Mouse (Mus musculus) WW6 (cell line): ENCODE results near the gene Abcc4.
"Not testable (repeated sequence)": the region's sequence is repeated elsewhere in the genome, so short reads cannot be mapped to it uniquely, and the experiment has no call there.

ENCODE experiments used
- DNase-seq: peaks from one replicate; pipeline ENCODE4 v3.0.0-alpha.2; 2013; ENCODE audit warnings: low read depth, low spot score

Gene Abcc4

GRCm38 (mm10) chr14:118678279-118678985 lies 27.6 kb downstream of the Abcc4 start:
- DNase-seq: no peak

GRCm38 (mm10) chr14:118676308-118676994 lies 29.6 kb downstream of the Abcc4 start:
- no peak for DNase-seq

DNA sequence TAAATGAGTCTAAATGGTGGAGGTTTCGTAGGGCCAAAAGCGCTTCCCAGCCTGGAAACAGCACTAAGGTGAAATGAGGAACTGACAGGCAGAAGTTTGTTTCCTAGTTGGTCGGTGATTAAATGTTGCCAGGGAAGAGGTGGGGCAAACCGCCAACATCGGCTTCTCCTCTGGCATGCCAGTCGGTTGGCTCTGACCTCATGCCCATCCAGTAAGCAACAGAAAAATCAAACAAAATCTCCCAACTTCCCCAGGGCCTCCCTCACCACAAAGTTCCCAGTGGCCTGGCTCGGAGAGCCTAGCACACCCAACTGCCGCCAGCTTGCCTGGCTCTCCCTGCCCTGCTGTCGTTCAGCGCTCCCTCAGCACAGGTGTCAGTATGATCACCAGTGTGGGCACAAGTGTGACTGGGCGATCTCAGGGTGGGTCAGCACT lies 31.3 kb downstream of the Abcc4 start:
- no peak for DNase-seq

DNA sequence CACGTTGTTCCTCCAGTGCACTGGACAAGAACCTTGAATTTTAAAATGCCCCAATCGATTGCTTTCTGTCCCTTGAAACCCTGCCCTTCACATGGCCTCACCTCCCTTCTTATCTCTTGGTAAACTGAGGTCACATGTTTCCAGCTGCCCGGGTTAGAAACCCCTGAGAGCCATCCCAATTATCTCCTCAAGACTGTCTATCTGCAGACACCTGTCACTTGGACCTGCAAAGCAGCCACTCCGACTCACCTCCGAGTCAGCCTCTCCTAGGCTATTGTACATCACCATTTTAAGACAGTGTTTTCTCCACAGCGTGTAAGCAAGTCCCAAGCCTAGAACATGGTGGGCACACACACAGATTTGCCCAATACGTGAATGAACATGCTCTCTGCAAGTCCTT lies 31.8 kb downstream of the Abcc4 start:
- no peak for DNase-seq

DNA sequence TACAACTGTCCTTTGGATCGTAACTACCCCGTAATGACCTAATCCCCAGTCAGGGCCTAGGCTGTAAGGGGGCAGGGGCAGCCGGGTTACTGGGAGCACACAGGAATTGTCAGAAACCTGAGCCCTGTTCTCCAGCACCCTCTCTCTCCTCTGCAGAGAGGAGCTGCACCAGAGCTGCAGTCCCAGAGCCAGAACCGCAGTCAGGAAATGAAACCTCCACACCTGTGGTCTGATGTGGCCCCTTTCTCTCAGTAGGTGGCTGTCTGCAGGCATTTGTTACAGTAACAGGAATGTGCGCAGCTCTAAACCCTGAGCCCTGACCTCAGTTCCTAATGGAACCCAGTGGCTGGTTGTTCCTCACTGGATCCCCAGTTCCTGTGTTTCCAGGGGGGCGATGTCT lies 32.5 kb downstream of the Abcc4 start:
- DNase-seq: no peak

GRCm38 (mm10) chr14:118672931-118673330 lies 33.1 kb downstream of the Abcc4 start:
- DNase-seq: not testable (repeated sequence)

- DNase-seq: no peak
These were observed 38.5 kb downstream of the Abcc4 start for GRCm38 (mm10) chr14:118667499-118667898.

DNA sequence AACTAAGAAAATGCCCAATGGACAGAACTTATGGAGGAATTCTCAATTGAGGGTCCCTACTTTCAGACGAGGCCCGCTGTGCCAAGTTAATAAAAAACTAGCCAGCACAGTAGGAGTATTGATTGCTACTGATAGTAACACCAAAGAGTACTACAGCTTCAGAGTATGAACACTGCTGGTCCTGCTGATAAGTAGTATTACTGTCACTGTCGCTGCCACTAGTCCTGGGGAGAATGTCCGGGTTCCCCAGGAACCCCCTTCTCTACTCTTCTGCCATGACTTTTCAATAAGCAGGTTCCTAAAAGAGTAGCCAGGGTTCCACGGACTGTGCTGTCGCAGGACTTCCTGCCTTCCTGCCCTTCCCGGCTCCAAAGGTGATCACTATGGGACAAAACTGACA lies 41.4 kb downstream of the Abcc4 start:
- DNase-seq: no peak

DNA sequence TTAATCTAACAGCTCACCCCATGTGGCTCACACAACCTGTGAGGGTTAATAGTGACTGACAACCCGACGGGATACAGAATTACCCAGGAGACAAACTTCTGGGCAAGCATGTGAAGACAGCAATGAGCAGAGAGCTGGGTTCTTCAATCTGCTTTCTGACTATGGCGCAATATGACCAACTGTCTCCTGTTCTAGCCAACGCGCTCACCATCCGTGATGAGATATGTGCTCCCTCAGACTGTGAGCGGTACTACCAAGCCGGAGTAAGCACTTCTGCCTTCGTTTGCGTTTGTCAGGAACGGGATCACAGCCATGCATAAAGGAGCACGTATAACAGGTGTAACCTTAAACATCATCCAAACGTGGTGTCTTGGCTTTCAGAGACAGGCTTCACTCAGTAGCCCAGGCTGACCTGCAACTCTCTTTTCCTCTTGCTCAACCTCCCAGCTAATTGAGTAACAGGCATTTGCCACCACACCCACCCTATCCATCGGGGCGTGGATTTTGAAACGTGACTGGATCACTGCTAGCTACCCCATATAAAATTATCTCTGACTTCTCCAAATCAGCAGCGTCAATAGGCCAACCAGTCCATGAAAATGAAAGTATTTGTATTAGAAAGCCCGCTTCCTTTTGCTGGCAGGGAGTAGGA lies 43.3 kb downstream of the Abcc4 start:
- no peak for DNase-seq

GRCm38 (mm10) chr14:118662124-118662523 lies 43.9 kb downstream of the Abcc4 start:
- no peak for DNase-seq

DNA sequence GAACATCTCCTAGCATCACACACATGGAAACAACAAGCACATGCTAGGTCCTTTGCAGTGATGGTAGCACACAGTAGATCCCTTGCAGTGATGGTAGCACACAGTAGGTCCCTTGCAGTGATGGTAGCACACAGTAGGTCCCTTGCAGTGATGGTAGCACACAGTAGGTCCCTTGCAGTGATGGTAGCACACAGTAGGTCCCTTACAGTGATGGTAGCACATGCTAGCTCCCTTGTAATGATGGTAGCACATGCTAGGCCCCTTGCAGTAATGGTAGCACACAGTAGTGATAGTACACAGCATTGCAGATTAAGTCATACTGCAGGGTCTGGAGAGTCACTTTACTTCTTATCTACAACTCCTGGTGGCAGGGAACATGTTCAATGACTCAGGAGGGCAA lies 46.8 kb downstream of the Abcc4 start:
- DNase-seq: no peak

- DNase-seq: no peak
These were observed 47.7 kb downstream of the Abcc4 start for GRCm38 (mm10) chr14:118658328-118658692.

GRCm38 (mm10) chr14:118657673-118658327 lies 48.2 kb downstream of the Abcc4 start:
- DNase-seq: no peak

GRCm38 (mm10) chr14:118657206-118657605 lies 48.8 kb downstream of the Abcc4 start:
- DNase-seq: no peak

- no peak for DNase-seq
These were observed 50.0 kb downstream of the Abcc4 start for GRCm38 (mm10) chr14:118656036-118656435.

DNA sequence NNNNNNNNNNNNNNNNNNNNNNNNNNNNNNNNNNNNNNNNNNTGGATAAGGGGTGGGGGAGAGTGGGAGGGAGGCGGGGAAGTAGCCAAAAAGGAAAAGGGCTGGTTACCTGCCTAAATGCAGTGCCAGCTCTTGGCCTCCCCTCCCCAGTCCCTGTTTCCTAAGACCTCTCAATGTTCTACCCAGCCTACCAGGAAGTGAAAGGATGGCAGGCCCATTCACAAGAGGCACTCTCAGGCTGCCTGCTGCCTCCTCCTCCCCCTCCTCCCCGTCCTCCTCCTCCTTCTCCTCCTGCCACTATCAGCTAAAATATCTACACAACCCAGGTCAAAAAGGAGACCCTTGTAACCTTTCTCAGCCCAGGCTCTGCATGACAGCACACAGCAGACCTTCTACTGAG lies 51.1 kb downstream of the Abcc4 start:
- DNase-seq: no peak

DNA sequence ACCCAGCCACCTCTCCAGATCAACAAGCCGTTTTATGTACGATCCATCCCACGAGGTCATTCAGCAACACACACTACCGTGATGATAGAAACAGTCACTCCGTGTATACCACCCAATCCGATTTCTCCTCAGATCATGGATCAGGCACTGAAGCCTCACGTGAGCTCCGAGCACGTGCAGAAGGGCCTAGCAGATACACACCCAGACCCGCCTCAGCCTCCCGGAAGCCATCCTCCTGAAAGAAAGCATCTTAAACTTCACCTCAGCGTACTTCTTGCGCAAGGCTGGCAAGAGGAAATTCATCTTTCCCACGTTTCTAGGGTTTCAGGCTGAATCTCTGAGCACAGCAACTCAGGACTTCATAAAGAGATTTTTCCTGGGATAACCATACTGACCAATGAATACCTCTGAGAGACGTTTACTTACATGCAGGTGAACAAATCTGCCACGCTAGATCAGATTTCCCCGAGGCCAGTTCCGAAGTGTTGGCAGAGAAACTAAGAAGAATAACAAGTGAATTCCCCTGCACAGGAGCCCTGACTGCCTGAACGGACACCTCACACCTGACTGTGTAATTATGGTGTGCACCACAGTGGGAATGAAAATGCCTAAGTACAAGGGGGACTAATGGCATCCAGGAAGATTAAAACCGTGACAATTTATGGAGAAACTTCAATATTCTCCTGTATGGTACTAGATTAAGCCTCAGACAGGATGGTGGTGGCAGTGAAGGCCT lies 54.1 kb downstream of the Abcc4 start:
- no peak for DNase-seq

DNA sequence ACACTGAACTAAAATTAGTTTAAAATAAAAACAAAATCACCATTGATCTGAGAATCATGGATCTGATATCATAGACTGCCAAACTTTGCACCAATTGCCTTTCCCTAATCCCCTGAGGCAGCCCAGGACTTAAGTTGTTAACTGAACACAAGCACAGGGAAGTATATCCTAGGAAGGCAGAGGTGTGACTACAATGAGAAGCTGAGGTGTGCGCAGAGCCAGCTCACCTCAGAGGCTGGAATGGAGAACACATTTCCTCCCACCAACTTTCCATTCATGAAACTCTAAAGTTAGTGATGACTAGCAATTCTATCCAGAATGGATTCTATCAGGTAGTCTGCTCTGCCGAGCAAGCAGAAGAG lies 56.1 kb downstream of the Abcc4 start:
- no peak for DNase-seq

GRCm38 (mm10) chr14:118649199-118649894 lies 56.7 kb downstream of the Abcc4 start:
- no peak for DNase-seq

- not testable (repeated sequence) for DNase-seq
These were observed 63.0 kb downstream of the Abcc4 start for GRCm38 (mm10) chr14:118642940-118643591.

DNA sequence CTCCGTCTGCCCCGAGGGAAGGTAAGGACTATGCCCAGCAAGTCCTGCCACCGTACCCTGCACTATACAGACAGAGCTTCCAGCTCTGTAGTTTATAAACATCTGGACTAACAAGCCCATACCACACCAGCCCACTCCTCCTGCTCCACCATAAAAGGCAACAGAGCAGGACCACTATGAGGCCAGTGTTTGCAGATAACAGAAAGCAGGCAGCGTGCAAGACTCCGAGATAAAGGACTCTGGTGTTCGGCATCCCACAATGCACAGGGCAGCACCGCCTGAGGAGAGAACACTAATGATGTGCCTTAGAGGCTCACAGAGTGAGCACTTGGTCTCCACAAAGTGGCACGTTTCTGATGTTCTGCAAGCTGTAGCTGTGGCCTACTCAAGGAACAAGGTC lies 63.9 kb downstream of the Abcc4 start:
- DNase-seq: no peak
